Mouse (Mus musculus): ENCODE data around the gene Lrrc39. TPM values are rescaled to one million over a fixed set of nuclear protein-coding genes. Genes with fewer than 3 reads are reported as not detected.

Lrrc39 gene
- 2.2 and 2.7 TPM in 2 replicates for polyA plus RNA-seq (2015; fragmentation: Nextera tagmentation; extraction: Ambion mirVana)

- Histone ChIP-seq H3K4me3 (ENCODE audit: low read depth, low read length) (peak within 1 kb of the TSS; percentile 62), H3K9me3 (replicated peaks; ENCODE audit: control insufficient read depth, low read length) (no peaks in the 10 kb centered on the region; the same call in 1 of the 2 replicates), H3K4me2 (ENCODE audit: low read depth, low read length) (peak within 1 kb of the TSS; percentile 65), H3K27ac (ENCODE audit: low read length) (peak within 1 kb of the TSS; percentile 92), H3K36me3 (ENCODE audit: control insufficient read depth, insufficient read depth) (peaks cover 2% of the 10 kb centered on the region), H3K4me1 (ENCODE audit: control insufficient read depth, low read depth, low read length) (peaks cover 20% of the 10 kb centered on the region), H3K27me3 (ENCODE audit: control insufficient read depth, insufficient read depth, low read depth, low read length) (no peaks in the 10 kb centered on the region), H3K9ac (ENCODE audit: low read depth, low read length) (peak within 1 kb of the TSS; percentile 63)
- peak; percentile 99 for ATAC-seq (ENCODE audit: low read depth)
- WGBS (ENCODE audit: insufficient replicate concordance): 21% methylated on average over 7 of the region's 7 CpGs
These were observed at the start of gene Lrrc39 for GRCm38 (mm10) chr3:116562408-116563094. TSS of gene Lrrc39 (plus strand) at chr3:116562973.

DNA sequence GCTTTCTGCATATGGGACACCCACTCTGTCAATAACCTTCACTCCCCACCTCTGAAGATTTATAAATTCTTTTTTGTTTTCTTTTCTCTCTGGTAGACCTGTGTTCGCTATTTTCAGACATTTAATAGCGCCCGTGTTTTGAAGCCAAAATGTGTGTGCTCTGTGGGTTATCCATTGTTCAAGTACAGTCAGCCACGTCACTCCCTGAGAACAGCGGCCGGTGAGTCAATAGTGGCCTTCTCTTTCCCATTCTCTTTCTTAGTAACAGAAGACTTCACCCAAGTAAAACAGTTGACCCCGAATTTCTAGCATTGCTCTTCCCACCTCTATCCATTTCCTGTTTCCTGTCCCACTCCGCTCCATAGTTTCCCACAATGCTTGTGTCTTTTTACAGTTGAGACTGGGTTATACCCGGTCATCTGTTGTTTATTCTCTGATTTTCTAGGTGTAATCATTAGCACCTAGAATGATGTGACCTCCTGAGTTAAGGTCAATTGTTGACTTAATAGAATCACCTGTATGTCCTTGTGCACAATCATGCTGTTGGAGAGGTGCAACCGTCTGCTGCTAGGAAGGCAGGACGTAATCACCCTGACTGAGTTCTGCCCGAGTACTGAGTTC is 42.5 kb upstream of the Lrrc39 start:
- WGBS (ENCODE audit: insufficient replicate concordance): 77% methylated on average over 12 of the region's 12 CpGs
- no peaks in the 10 kb centered on the region; the same call in 1 of the 2 replicates for H3K36me3 ChIP-seq (ENCODE audit: control insufficient read depth, insufficient read depth)
- H3K4me3 ChIP-seq (ENCODE audit: low read depth, low read length): no peak overlapping the region
- H3K27ac ChIP-seq (ENCODE audit: low read length): no peak overlapping the region
- H3K9me3 ChIP-seq (replicated peaks; ENCODE audit: control insufficient read depth, low read length): no peaks in the 10 kb centered on the region
- H3K27me3 ChIP-seq (ENCODE audit: control insufficient read depth, insufficient read depth, low read depth, low read length): no peaks in the 10 kb centered on the region
- H3K9ac ChIP-seq (ENCODE audit: low read depth, low read length): no peak overlapping the region
- H3K4me1 ChIP-seq (ENCODE audit: control insufficient read depth, low read depth, low read length): no peaks in the 10 kb centered on the region
- no peak for ATAC-seq (ENCODE audit: low read depth)
- no peak overlapping the region for H3K4me2 ChIP-seq (ENCODE audit: low read depth, low read length)

DNA sequence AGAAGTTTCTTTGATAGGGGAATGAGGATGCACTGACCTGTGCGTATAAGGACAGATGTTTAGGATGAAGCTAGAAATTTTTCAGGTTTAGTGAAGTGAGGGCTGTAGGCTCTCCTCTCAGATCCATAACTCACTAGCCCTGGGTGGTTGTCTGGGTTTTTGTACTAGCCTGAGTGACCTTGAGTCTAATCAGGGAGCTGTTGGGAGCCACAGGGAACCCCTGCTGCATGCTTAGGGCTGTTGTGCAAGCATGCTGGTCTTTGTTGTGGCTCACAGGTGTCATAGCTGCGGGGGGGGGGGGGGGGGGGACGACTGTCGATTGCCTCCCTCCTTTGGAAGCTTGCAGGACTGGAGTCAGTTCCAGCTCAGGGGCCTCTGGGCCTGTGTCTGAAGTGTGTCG is 33.0 kb upstream of the Lrrc39 start:
- Histone ChIP-seq H3K4me2 (ENCODE audit: low read depth, low read length) (no peak overlapping the region), H3K27me3 (ENCODE audit: control insufficient read depth, insufficient read depth, low read depth, low read length) (no peaks in the 10 kb centered on the region), H3K4me3 (ENCODE audit: low read depth, low read length) (no peak overlapping the region), H3K4me1 (ENCODE audit: control insufficient read depth, low read depth, low read length) (no peaks in the 10 kb centered on the region; the same call in 1 of the 2 replicates), H3K9ac (ENCODE audit: low read depth, low read length) (no peak overlapping the region), H3K36me3 (ENCODE audit: control insufficient read depth, insufficient read depth) (peaks cover 3% of the 10 kb centered on the region; the same call in 1 of the 2 replicates), H3K9me3 (replicated peaks; ENCODE audit: control insufficient read depth, low read length) (no peaks in the 10 kb centered on the region), H3K27ac (ENCODE audit: low read length) (no peak overlapping the region)
- WGBS (ENCODE audit: insufficient replicate concordance): 50% methylated on average over 4 of the region's 5 CpGs
- ATAC-seq (ENCODE audit: low read depth): peak; percentile 35; the same call in 1 of the 2 replicates

DNA sequence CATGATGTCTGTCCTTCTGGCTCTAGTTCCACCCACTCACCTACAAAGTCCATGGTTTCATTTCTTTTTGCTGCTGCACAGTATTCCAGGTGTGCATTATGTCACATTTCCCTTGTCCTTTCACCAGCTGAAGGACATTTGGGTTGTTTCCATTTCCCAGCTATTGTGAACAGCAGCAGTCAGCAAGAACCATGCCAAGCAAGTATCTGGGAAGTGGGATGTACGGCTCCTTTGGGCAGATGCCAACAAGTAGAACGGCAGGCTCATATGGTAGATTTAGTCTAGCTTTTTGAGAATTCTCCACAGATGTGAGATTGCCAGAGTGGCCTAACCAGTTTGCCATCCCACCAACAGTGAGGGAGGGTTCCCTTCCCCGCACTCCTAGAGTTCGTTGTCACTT is 31.9 kb upstream of the Lrrc39 start:
- no peaks in the 10 kb centered on the region; the same call in 1 of the 2 replicates for H3K4me1 ChIP-seq (ENCODE audit: control insufficient read depth, low read depth, low read length)
- no peak overlapping the region for H3K4me2 ChIP-seq (ENCODE audit: low read depth, low read length)
- H3K27me3 ChIP-seq (ENCODE audit: control insufficient read depth, insufficient read depth, low read depth, low read length): no peaks in the 10 kb centered on the region
- H3K36me3 ChIP-seq (ENCODE audit: control insufficient read depth, insufficient read depth): peaks cover 6% of the 10 kb centered on the region; the same call in 1 of the 2 replicates
- H3K9ac ChIP-seq (ENCODE audit: low read depth, low read length): no peak overlapping the region
- H3K4me3 ChIP-seq (ENCODE audit: low read depth, low read length): no peak overlapping the region
- no peak for ATAC-seq (ENCODE audit: low read depth)
- no peak overlapping the region for H3K27ac ChIP-seq (ENCODE audit: low read length)
- no peaks in the 10 kb centered on the region for H3K9me3 ChIP-seq (replicated peaks; ENCODE audit: control insufficient read depth, low read length)
- WGBS (ENCODE audit: insufficient replicate concordance): 85% methylated on average over 4 of the region's 4 CpGs

DNA sequence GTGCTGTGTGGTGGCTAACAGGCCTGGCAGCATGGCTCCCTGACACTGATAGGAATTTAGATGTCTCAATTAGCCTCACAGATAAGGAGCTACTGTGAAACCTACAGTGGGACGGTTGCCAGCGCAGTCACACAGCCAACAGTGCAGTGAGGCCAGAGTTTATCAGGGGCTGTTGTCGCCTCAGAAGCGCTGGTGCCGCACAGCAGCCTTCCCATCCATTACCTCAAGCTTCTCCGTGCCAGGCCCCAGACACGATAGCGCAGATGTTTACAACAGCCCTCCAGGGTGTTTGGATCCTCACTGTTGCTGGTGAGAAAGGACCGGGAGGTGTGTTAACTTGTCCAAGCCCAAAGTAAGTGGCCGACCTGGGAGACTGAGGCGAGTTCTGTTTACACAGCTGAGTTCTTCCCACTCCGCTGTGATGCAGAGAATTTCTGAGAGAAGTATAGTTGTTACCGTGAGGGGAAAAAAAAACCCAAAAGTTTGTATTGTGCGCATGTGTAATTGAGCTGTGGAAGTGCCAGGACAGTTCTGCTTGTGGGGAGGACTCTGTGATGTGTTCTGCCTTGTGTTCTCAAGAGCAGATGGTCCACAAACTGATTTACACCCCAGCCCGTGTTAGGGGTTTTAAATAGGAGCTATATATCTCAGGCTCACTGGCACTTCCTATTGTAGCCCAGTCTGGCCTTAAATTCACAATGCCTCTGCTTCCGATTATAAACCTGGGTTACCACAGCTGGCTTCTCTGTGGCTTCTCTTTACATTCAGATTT is 26.2 kb upstream of the Lrrc39 start:
- ATAC-seq (ENCODE audit: low read depth): peak; percentile 86
- WGBS (ENCODE audit: insufficient replicate concordance): 36% methylated on average over 16 of the region's 16 CpGs

GRCm38 (mm10) chr3:116537200-116537573 is 25.6 kb upstream of the Lrrc39 start:
- ATAC-seq (ENCODE audit: low read depth): no peak
- peaks cover 6% of the 10 kb centered on the region; the same call in 1 of the 2 replicates for H3K36me3 ChIP-seq (ENCODE audit: control insufficient read depth, insufficient read depth)
- H3K4me1 ChIP-seq (ENCODE audit: control insufficient read depth, low read depth, low read length): peaks cover 5% of the 10 kb centered on the region
- 85% methylated on average over 6 of the region's 6 CpGs for WGBS (ENCODE audit: insufficient replicate concordance)
- H3K9me3 ChIP-seq (replicated peaks; ENCODE audit: control insufficient read depth, low read length): no peaks in the 10 kb centered on the region
- no peak overlapping the region for H3K4me3 ChIP-seq (ENCODE audit: low read depth, low read length)
- no peak overlapping the region for H3K4me2 ChIP-seq (ENCODE audit: low read depth, low read length)
- no peak overlapping the region for H3K27ac ChIP-seq (ENCODE audit: low read length)
- no peaks in the 10 kb centered on the region for H3K27me3 ChIP-seq (ENCODE audit: control insufficient read depth, insufficient read depth, low read depth, low read length)
- H3K9ac ChIP-seq (ENCODE audit: low read depth, low read length): no peak overlapping the region

More for the DNA sequence above, 26.2 kb upstream of the Lrrc39 start:
- no peak overlapping the region for H3K4me3 ChIP-seq (ENCODE audit: low read depth, low read length)
- H3K27ac ChIP-seq (ENCODE audit: low read length): no peak overlapping the region
- H3K4me1 ChIP-seq (ENCODE audit: control insufficient read depth, low read depth, low read length): peaks cover 5% of the 10 kb centered on the region
- H3K9me3 ChIP-seq (replicated peaks; ENCODE audit: control insufficient read depth, low read length): no peaks in the 10 kb centered on the region
- H3K9ac ChIP-seq (ENCODE audit: low read depth, low read length): no peak overlapping the region
- no peak overlapping the region for H3K4me2 ChIP-seq (ENCODE audit: low read depth, low read length)
- H3K36me3 ChIP-seq (ENCODE audit: control insufficient read depth, insufficient read depth): peaks cover 6% of the 10 kb centered on the region; the same call in 1 of the 2 replicates
- H3K27me3 ChIP-seq (ENCODE audit: control insufficient read depth, insufficient read depth, low read depth, low read length): no peaks in the 10 kb centered on the region

GRCm38 (mm10) chr3:116542070-116542469 is 20.7 kb upstream of the Lrrc39 start:
- Histone ChIP-seq H3K4me3 (ENCODE audit: low read depth, low read length) (no peak overlapping the region), H3K27me3 (ENCODE audit: control insufficient read depth, insufficient read depth, low read depth, low read length) (no peaks in the 10 kb centered on the region), H3K36me3 (ENCODE audit: control insufficient read depth, insufficient read depth) (peaks cover 6% of the 10 kb centered on the region; the same call in 1 of the 2 replicates), H3K4me2 (ENCODE audit: low read depth, low read length) (no peak overlapping the region), H3K27ac (ENCODE audit: low read length) (no peak overlapping the region), H3K4me1 (ENCODE audit: control insufficient read depth, low read depth, low read length) (no peaks in the 10 kb centered on the region), H3K9ac (ENCODE audit: low read depth, low read length) (no peak overlapping the region), H3K9me3 (replicated peaks; ENCODE audit: control insufficient read depth, low read length) (no peaks in the 10 kb centered on the region)
- WGBS (ENCODE audit: insufficient replicate concordance): 43% methylated on average over 2 of the region's 2 CpGs
- no peak for ATAC-seq (ENCODE audit: low read depth)

DNA sequence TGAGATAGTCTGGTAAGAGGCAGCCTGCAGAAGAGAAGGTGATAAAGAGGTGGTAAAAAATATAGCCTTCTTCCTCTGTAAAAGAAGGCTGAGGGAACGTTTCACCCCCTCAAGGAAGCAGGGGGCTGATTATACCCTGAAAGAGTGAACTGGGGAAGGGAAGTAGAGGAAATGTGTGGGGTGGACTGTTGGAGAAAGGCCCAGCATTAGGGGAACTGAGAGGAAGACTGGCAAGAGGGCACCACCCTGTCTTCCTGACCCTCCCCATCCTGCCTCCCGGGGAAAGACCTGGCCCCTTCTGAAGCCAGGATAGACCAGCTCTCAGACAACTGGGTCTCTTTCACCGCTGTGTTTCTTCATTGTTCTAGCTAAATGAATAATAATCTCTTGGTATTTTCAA is 20.2 kb upstream of the Lrrc39 start:
- Histone ChIP-seq H3K4me3 (ENCODE audit: low read depth, low read length) (no peak overlapping the region), H3K9me3 (replicated peaks; ENCODE audit: control insufficient read depth, low read length) (no peaks in the 10 kb centered on the region), H3K27me3 (ENCODE audit: control insufficient read depth, insufficient read depth, low read depth, low read length) (no peaks in the 10 kb centered on the region), H3K27ac (ENCODE audit: low read length) (no peak overlapping the region), H3K4me2 (ENCODE audit: low read depth, low read length) (no peak overlapping the region), H3K36me3 (ENCODE audit: control insufficient read depth, insufficient read depth) (peaks cover 6% of the 10 kb centered on the region; the same call in 1 of the 2 replicates), H3K9ac (ENCODE audit: low read depth, low read length) (no peak overlapping the region), H3K4me1 (ENCODE audit: control insufficient read depth, low read depth, low read length) (no peaks in the 10 kb centered on the region)
- WGBS (ENCODE audit: insufficient replicate concordance): 32% methylated on average over 3 of the region's 3 CpGs
- ATAC-seq (ENCODE audit: low read depth): no peak
